Mouse (Mus musculus) B cell, adult 67 days (primary cell): ENCODE measurements around the gene Prnd. TPM values are rescaled to one million over a fixed set of nuclear protein-coding genes. Genes with fewer than 3 reads are reported as not detected.

Experiments used
- total RNA-seq, 2 experiments: library from RNA; stranded (reverse); gene quantifications; 4 replicates each; pipeline ENCODE4 v1.2.4; 2023

Prnd gene
- under 1 TPM in 1 of 2 experiments, not detected in 1; 0.32 TPM for total RNA-seq

DNA sequence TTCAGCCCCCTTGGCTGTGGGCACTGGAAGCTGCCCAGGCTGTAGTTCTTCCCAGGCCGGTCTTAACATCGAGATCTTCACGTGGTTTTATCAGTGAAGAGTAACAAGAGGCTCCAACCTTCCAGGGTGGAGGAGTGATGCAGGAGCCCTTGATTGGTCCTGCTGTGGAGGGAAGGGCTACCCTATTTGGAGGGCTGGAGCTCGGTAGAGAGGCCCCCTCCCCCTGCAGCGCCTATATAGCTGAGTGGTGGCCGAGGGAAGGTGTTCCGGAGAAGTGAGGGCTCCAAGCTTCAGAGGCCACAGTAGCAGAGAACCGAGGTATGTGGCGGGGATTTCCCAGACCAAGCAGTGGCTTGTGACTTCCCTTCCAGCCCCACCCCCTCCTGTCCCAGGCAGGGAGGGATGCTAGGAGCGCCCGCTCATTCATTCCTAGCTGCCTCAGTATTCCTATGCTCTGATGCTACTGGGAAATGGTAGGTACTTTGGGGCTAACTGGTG lies at the start of gene Prnd:
Prnd (plus strand) TSS at position 264 of the 498 bp plus-strand sequence.

DNA sequence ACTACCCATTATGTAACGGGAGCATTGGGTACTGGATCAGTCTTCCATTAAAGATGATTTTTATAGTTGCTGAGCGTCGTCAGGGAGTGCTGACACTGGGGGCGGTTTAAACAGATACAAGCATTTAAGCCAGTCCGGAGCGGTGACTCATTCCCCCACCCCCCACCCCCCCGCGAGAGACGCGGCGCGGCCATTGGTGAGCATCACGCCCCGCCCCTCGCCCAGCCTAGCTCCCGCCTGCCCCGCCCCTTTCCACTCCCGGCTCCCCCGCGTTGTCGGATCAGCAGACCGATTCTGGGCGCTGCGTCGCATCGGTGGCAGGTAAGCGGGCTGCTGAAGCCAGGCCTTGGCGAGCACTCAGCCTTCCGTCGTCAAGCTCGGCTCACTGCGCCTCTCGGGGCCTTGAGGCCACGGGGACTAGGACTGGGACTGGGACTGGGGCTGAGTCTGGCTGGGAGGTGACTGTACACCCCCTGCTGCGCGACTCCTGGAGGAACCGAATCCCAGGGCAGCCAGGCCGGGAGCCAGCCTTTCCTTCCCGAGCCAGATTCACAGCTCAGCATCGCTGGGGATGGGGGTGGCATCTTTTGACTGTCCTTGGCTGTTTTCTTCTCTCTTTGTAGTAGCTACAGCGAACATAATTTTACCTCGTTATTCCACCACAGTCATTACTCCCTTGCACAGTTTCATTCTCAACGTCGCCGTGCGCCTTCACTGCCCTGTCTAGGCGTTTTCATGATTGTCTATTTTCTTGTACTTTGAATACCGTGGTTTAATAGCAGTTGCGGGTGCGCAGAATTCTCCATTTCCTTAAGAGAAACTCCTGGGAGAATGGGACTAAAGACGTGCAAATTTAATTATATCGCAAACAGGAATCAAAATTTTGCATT lies 40.7 kb upstream of the Prnd start, which contains the start of the genes Prnp and Prn:
Prnp (plus strand) TSS at position 246 of the 890 bp plus-strand sequence.
Prn (plus strand) TSS at position 275 of the 890 bp plus-strand sequence.

Other genes starting within 250 kb of the Prnd start
- not detected for gene Erv3, start 91.1 kb upstream of the Prnd start, total RNA-seq
- 1 to 10 TPM; 3.1 to 4.8 TPM for gene Prnp, start 40.9 kb upstream of the Prnd start, total RNA-seq
- gene Prn, start 40.9 kb upstream of the Prnd start, total RNA-seq, result not detected
- gene Rassf2, start 79.4 kb downstream of the Prnd start, total RNA-seq, result 100 to 1,000 TPM; 240 to 250 TPM
- gene Slc23a2, start 194.2 kb downstream of the Prnd start, total RNA-seq, result 10 to 100 TPM; 41.2 to 46.3 TPM